Mouse (Mus musculus) left cerebral cortex, postnatal 14 days (tissue): ENCODE results near the gene Kcnab3. TPM values are rescaled to one million over a fixed set of nuclear protein-coding genes. Genes with fewer than 3 reads are reported as not detected.
A peak's percentile ranks its signal among the peaks of the same experiment; 100 is the strongest.
"Not testable (repeated sequence)": the region's sequence is repeated elsewhere in the genome, so short reads cannot be mapped to it uniquely, and the experiment has no call there.

Experiments
- DNase-seq, 2 experiments: peaks; one replicate each; pipeline ENCODE4 v3.0.0; 2021 to 2022; ENCODE audit warnings: low spot score in 2 of 2, mixed read lengths in 1 of 2
- intact Hi-C: fragments of 180-260 bp; cut with DNase I; formaldehyde crosslinking; loops from one replicate; pipeline ENCODE4 v1.15.1; 2025
- long read RNA-seq, 2 experiments: library from polyadenylated mRNA; stranded (forward); transcript quantifications; one replicate each; pipeline ENCODE4 v2.0.0; 2021
- total RNA-seq, 2 experiments: library from RNA; stranded (reverse); gene quantifications; 2 replicates each; pipeline ENCODE4 v1.2.3; 2021

The Kcnab3 gene
- total RNA-seq, result 10 to 100 TPM; 30.8 to 36.9 TPM
- long read RNA-seq, experiment 1, transcript Kcnab3-201 (14 exons, 2,538 nt), result major isoform, 44 of 56 reads
- long read RNA-seq, experiment 1, partial matches to known transcripts, result 1 of 56 reads
- long read RNA-seq, experiment 1, other reads (novel, unspliced or antisense), result 10 of 56 reads
- long read RNA-seq, experiment 2, transcript Kcnab3-201 (14 exons, 2,538 nt), result major isoform, 34 of 48 reads
- long read RNA-seq, experiment 2, partial matches to known transcripts, result 5 of 48 reads
- long read RNA-seq, experiment 2, other reads (novel, unspliced or antisense), result 9 of 48 reads

DNA sequence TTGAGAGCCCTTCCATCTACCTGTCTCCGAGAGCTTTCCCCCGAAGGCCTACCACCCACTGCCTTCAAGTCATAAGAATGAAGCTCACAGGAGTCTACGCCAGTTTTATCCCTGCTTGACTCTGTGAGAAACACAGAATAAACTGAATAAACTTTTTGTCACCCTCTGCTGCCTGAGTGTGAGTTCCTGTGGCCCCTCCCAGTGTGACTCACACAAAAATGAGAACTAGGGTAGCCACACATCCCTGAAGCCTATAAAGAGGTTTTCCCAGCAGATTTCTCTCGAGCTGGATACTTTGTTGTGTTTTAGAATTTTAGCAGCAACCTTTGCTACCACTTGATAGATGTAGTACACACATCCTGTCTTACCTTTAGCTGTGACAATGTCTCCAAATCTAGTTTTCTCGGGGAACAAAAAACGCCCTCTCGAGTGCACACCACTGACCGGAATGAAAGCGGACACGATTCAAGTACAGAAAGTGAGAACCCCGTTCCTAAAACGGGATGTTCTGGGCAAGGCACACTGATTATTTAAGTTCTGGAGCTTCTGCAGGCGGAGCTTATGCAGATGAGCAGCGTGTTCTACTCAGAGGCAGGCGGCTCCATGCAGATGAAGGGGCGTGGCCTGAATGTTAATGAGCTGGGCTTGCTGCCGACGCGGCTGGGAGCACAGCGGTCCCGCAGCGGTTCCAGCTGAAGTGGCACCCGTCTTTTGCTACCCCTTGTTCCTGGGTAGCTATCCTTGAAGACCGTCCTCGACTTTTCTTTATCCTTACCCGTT is at the start of gene Kcnab3:
Kcnab3 (plus strand) TSS at position 631 of the 780 bp plus-strand sequence.
- intact Hi-C loops, result loop anchor here (5.0 kb wide), 1 partner anchor 41 kb away; the partner anchor contains the start of gene Chd3

GRCm38 (mm10) chr11:69277267-69277666 is 48.8 kb upstream of the Kcnab3 start:
- intact Hi-C loops, result no loop called here
- no peak for DNase-seq

More for the DNA sequence above, at the start of gene Kcnab3:
- DNase-seq, result peak; percentile 87 to 93

GRCm38 (mm10) chr11:69291111-69291510 is 34.9 kb upstream of the Kcnab3 start:
- DNase-seq, result no peak
- intact Hi-C loops, result no loop called here

- intact Hi-C loops, result no loop called here
- DNase-seq, result no peak
Observed at GRCm38 (mm10) chr11:69295286-69295685, 30.8 kb upstream of the Kcnab3 start.

DNA sequence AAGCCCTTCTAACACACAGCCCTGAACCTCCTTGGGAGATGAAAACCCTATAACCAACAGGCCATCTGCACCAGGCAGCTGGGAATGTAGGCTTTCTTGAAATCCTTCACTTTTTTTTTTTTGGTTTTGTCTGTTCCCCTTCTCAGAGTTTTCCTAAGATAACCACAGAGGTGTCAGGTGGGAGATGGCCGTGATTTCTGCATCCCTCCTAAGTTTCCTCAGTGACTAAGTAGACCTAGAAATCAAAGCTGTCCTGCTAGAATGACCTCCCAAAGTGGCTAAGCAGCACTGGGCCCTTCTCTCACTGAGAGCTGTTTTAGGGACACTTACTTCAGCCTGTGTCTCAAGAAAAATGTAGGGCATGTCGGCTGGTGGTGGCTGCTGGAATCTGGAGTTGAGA is 28.3 kb upstream of the Kcnab3 start:
- intact Hi-C loops, result no loop called here
- DNase-seq, result no peak

- intact Hi-C loops, result no loop called here
- DNase-seq, result no peak
Observed at GRCm38 (mm10) chr11:69298231-69298630, 27.8 kb upstream of the Kcnab3 start.

GRCm38 (mm10) chr11:69302817-69303216 is 23.2 kb upstream of the Kcnab3 start:
- intact Hi-C loops, result no loop called here
- DNase-seq, result no peak

DNA sequence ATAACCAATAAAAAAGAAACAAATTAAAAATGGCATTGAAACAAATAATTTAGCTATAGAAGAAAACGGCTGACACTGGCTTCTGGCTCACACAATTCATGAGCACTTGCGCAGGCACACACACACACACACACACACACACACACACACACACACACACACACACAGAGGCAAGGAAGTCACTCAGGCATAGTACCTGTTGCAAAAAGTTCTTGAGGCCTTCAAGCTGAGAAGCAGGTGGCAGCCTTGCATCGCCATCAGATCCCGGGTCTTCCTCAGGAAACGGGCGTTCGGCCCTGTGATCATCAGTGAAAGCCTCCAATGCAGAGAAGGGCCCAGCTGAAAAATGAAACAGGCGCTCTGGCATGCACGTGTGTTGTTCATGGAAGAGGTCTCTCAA is 20.8 kb upstream of the Kcnab3 start:
- DNase-seq, result no peak
- intact Hi-C loops, result no loop called here

GRCm38 (mm10) chr11:69306039-69306438 is 20.0 kb upstream of the Kcnab3 start:
- intact Hi-C loops, result no loop called here
- DNase-seq, result no peak

GRCm38 (mm10) chr11:69311266-69311665 is 14.8 kb upstream of the Kcnab3 start:
- intact Hi-C loops, result no loop called here
- no peak for DNase-seq

GRCm38 (mm10) chr11:69316361-69316760 is 9.7 kb upstream of the Kcnab3 start:
- intact Hi-C loops, result no loop called here
- DNase-seq, result no peak

DNA sequence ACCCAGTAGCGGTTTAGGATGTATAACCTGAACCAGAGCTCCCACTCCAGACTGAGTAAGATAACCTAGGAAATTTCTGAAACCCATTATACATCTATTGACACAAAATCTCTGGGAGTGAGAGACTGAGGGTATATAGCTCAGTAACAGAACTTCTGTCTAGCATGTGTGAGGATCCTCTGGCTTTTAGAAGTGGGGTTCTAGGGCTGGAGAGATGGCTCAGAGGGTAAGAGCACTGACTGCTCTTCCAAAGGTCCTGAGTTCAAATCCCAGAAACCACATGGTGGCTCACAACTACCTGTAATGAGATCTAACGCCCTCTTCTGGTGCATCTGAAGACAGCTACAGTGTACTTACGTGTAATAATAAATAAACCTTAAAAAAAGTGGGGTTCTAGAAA is 8.1 kb upstream of the Kcnab3 start:
- intact Hi-C loops, DNase-seq: not testable (repeated sequence)

DNA sequence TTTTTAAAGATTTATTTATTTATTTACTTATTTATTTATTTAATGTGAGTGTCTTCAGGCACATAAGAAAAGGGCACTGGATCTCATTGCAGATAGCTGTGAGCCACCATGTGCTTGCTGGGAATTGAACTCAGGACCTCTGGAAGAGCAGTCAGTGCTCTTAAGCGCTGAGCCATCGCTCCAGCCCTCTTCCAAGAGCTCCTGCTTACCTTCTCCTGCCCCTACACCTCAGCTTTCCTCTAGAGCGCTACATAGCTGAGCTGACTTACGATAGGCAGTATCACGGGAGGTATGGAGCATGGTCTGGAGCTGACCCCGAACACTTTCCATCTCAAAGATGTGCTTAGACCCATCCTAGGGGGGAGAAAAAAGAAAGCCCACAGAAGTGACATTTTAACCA is 4.5 kb upstream of the Kcnab3 start:
- intact Hi-C loops, result loop anchor here (5.0 kb wide), 1 partner anchor 54 kb away; no protein-coding TSS in a partner anchor
- no peak for DNase-seq

GRCm38 (mm10) chr11:69322010-69322409 is 4.0 kb upstream of the Kcnab3 start:
- intact Hi-C loops, result loop anchor here (5.0 kb wide), 1 partner anchor 55 kb away; no protein-coding TSS in a partner anchor
- peak in 1 of 2 experiments; percentile 62 for DNase-seq

DNA sequence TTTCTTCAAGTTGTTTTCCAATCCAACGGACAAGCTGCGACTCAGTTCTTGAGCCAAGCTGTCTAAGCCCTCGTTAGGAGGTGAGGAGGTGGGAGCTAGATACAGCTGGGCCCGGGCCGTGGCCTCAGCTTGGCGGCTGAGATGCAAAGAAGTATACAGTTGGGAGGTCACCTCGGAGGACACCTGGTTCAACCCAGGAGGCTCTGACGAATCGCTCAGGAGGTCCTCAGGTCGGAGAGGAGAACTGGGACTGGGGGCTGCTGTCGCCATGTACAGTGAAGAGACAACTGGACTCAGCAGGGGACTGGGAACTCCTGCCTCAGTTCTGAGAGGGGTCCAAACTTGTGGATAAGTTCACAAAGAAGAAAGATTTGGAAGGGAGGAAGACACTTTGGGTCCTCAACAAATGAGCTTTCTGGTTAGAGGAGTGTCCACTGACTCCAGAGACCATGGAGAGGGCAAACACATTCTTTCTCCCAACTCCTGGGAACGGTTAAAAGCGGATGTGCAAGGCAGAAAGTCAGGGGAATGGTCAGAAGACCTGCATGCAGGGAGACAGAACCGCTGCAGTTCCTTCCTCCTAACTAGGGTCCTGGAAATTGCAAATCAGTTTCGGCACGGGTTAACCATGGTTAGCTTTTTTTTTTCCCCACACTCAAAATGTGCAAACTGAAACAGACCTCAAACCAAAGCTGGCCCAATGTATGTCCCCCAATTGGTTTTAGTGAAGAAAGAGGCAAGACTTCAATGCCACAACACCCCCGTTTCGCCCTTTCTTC is 3.2 kb upstream of the Kcnab3 start:
- intact Hi-C loops, result loop anchor here (5.0 kb wide), 1 partner anchor 56 kb away; no protein-coding TSS in a partner anchor
- no peak for DNase-seq

DNA sequence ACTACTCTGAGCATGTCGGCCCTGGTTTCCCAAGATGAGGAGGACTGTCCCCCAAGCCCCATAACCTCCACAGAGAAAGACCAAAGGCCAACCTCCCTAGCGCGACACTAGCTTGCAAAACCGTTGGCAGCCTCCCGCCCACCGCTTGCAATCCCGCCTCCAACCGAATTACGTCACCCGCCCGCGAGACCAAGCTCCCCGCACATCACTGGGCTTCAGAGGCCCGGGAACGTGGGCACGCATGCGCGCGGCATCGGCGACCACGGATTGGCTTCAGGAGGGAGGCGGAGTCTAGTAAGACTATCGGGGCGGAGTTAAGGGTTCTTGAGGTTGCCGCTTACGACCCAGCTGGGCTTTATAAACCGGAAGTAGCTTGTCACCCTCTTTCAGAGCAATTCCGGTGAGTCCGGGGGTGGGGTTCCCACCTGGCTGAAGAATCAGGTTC is 2.4 kb upstream of the Kcnab3 start, which contains the start of the genes Cntrob and Trappc1:
Cntrob (minus strand) TSS at position 109 of the 445 bp plus-strand sequence.
Trappc1 (plus strand) TSS at position 314 of the 445 bp plus-strand sequence.
- intact Hi-C loops, result loop anchor here (5.0 kb wide), 1 partner anchor 56 kb away; no protein-coding TSS in a partner anchor
- DNase-seq, result peak; percentile 99

DNA sequence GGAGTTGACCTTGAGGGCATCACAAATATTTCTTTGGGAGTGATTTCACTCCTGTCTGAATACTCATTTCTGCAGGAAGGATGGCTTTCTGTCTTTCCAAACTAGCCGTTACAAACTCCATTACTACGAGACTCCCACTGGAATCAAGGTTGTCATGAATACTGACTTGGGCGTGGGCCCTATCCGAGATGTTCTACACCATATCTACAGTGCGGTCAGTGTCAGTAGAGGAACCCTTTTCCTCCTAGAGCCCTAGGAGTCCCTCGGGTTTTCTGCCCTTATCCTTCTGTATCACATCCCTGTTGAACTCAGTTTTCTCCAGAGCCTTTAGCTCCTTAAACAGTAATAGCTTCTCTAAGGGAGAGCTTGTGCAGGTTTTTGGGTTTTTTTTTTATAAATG is 1.3 kb upstream of the Kcnab3 start:
- intact Hi-C loops, result loop anchor here (5.0 kb wide), 2 partner anchors 43 to 57 kb away; partner anchors contain the start of gene Chd3
- DNase-seq, result no peak

DNA sequence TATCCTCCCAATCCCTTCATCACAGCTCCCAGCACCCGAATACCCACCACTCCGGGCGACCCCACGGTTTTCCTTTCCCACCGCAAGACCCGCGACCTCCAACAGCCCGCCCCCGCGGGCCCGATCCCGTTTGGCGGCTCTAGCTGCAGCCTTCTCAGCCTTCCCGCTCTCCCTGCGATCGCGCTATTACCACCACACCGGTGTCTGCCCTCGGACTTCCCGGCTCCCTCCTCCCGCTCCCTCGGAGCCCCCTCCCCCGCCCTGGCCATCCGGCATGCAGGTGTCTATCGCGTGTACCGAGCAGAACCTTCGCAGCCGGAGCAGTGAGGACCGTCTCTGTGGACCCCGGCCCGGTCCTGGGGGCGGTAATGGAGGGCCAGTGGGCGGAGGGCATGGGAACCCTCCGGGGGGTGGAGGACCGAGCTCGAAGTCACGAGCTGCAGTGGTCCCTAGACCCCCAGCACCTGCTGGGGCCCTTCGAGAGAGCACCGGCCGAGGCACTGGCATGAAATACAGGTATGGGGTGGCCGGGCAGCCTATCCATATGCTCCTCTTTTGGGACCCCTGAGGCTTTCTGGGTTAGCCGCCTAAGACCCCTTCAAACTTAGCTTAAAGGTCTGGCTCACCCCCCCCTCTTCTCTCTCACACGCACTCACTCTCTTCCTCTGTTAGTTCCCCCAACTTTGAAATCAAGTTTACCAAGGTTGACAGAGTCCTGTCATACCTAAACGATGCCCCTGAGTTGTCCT is 524 bp downstream of the Kcnab3 start:
- intact Hi-C loops, result loop anchor here (5.0 kb wide), 1 partner anchor 41 kb away; the partner anchor contains the start of gene Chd3
- DNase-seq, result peak in 1 of 2 experiments; percentile 30

GRCm38 (mm10) chr11:69327157-69327442 is 1.0 kb downstream of the Kcnab3 start:
- DNase-seq, result no peak
- intact Hi-C loops, result loop anchor here (5.0 kb wide), 1 partner anchor 40 kb away; the partner anchor contains the start of gene Chd3
